Mouse (Mus musculus): ENCODE results near the gene Slc37a1.

DNA sequence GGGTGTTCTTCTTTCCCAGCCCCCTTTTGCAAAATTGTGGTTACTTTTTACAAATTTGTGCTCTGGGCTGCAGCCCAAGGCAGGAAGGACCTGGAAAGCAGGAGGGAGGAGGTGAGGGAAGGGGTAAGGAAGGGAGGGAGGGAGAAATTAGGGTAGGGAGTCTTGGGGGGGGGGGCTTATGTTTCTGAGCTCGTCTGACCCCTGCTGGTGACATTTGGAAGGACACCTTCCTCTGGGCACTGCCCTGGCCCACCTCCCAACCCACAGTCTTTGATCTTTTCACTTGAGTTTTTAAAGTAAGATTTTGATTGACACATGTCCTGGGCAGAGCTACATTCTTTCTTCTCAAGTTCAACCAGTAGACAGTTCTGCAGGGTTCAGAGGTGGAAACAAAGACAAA is 43.8 kb upstream of the Slc37a1 start:
- no peak for TF ChIP-seq GATA1 (IDR thresholded peaks at IDR 0.05; ENCODE audit: borderline replicate concordance, low read length)
- no peak for TF ChIP-seq FLI1 (IDR thresholded peaks at IDR 0.05; ENCODE audit: low read length)

Measured in megakaryocyte, embryonic 14.5 days (primary cell).